Mouse (Mus musculus) small intestine, adult 2 months (tissue): ENCODE results near the gene Arv1.

Experiments used
- CTCF ChIP-seq: fragments of 200-500 bp; IDR thresholded peaks from 2 replicates; pipeline ENCODE4 v1.5.1; 2012; ENCODE audit warnings: low read depth, mild to moderate bottlenecking, control low read depth, inconsistent platforms, low read length, moderate library complexity, mixed read lengths; ENCODE audit not compliant: insufficient replicate concordance, insufficient read length; ENCODE audit errors: extremely low read depth
- POLR2A ChIP-seq: fragments of 200-500 bp; IDR thresholded peaks from 2 replicates; pipeline ENCODE4 v1.6.1; 2012; ENCODE audit warnings: low read depth, mild to moderate bottlenecking, control low read depth, inconsistent platforms, low read length, moderate library complexity

DNA sequence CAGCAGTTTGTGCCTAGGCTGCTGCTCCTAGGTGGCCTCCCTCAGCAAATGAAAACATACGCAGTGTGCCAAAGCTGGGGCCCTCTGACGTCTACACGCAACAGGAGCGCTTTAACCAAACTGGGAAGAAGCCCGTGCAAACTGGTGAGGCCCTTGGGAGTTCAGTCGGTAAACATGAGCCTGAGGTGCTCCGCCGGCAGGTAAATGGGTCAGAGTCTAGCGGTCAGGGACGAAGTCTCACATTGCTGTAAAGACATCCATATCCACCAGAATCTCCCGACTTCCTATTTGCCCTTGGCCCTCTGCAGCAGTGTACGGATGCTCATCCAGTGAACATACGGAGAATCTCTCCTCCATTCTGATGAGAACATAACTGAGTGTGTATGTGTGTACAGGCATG is 24.7 kb downstream of the Arv1 start:
- TF ChIP-seq CTCF (no peak), POLR2A (no peak)
